Mouse (Mus musculus) cerebellum, adult 9-10 months (tissue): ENCODE results near the gene Arl3.
A peak's percentile ranks its signal among the peaks of the same experiment; 100 is the strongest.

Experiments used
- DNase-seq: peaks from one replicate; pipeline ENCODE4 v3.0.0; 2022

Gene Arl3

DNA sequence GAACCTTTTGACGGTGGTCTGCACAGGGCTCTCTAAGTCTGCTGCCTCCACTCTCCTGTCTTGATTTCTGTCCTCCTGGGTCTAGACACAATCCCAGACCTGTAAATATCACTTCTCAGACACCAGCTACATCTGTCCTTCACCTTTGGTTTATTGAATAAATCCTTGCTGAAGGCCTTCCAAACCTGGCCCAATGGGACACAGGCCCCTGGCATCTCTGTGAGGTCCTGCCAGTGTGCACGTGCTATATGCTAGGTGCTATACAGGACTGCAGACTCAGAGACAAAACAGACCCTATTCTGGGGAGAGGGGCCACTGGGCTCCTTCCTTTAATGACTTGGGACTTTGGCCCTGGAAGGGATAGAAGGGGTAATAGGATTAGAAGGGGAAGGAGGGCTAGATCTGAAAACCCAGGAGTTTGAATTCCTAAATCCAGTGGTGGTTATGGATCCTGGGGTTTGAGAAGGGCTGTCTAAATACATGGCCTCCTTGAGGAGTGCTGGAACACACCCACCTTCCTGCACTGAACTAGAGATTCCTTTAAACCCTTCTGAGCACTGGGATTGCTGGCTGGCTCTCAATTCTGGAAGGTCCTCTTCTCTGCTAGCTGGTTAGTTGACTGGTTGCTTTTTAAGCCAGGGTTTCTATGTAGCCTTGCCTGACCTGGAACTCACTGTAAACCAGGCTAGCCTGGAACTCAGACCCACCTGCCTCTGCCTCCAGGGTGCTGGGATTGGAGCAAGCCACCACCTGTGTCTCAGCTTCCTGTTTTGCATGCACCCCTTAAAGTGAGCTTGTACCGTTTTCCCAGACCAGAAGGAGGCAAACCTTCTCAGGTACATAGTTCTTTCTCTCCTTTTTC is 56.1 kb downstream of the Arl3 start:
- no peak for DNase-seq

GRCm38 (mm10) chr19:46515287-46515821 is 57.6 kb downstream of the Arl3 start:
- DNase-seq, result no peak

- DNase-seq, result no peak
Measured at GRCm38 (mm10) chr19:46514387-46514786, 58.6 kb downstream of the Arl3 start.

GRCm38 (mm10) chr19:46511263-46511662 is 61.7 kb downstream of the Arl3 start:
- DNase-seq, result no peak

- DNase-seq, result no peak
Measured at GRCm38 (mm10) chr19:46510824-46511223, 62.2 kb downstream of the Arl3 start.

DNA sequence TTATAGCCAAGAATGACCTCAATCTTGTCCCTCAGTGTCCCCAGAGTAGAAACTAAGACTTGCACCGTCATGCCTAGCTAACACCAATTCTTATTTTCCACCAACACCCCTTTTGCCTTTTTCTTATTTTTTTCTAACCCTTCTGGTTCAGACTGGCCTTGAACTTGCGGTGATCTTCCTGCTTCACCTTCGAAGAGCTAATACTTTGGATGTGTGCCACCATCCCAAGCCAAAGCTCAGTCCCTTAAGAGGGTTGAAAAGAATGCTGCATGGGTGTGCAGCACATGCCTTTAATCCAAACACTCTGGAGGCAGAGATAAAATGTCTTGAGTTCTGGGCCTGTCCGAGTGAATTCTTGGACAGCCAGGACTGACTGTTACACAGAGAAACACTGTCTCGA is 62.6 kb downstream of the Arl3 start:
- no peak for DNase-seq

DNA sequence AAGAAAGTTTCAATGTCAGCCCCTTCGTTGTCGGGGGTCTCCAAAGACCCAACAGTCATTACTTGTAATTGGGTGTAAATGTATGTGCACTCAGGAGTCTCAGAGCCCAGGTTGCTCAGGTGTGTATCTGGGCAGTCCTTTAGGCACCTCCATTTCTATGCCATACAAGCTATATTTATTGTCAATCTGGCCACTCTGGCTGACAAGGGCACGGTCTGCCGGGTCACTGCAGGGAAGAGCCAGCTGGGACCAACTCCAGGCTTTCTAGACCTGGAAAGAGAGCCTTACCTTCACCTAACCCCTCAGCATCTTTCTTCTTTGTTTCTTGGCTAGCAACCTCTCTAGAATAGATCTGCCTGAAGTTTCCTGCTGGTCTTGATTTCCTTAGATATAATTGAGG is 63.3 kb downstream of the Arl3 start:
- peak; percentile 72 for DNase-seq

DNA sequence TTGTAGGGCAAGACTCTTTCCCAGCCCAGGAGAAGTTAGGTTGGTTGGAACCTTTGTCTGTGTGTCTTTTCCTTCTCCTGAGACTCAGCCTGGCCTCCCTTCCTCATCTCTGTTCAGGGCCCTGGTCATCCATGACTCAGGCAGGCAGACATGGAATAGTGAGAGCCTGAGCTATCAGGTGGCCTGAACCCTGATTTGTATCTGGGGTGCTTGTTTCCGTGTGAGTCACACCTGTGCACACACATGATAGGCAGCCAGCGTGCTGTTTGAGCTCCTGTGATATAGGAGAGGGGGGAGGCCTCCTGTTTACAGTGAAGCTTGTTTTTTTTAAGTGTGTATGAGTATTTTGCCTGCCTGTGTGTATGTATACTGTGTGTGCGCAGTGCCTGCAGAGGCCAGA is 63.8 kb downstream of the Arl3 start:
- DNase-seq, result no peak

DNA sequence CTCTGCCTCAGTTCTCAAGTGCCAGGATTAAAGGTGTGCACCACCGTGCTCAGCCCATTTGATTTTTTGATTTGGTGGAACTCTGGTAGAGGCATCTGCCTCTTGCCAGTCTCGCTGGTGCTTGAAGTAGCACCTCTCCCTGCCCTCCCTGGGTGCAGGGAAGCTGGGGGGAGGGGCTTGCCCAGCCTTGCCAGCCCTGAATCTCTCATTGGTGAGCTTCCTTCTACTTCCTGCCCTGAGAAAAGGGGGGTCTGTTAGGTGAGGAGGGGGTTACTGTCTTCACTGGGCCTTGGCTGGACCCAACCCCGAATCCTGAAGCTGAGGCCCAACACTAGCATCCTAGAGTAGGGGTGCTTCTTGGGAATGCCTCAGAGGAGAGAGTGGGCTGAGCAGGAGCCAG is 64.3 kb downstream of the Arl3 start:
- DNase-seq, result no peak

DNA sequence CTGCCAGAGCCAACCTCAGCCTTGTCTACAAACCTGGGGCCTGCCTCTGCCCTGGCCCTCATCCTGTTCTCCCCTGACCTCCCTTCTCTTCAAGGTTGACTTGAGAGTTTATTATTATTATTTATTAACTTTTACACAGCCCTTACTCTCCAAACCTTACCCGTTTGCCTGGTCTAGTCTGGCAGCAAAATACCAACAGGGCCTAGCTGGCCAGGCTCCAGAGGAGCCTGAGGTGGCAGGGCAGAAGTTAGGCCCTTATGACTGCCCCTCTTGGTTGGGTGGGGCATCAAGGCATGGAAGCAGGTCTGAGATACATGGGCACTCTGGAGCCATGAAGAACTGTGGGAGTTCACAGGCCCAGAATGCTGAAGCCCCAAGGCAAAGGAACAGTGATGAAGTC is 65.2 kb downstream of the Arl3 start:
- DNase-seq, result no peak

DNA sequence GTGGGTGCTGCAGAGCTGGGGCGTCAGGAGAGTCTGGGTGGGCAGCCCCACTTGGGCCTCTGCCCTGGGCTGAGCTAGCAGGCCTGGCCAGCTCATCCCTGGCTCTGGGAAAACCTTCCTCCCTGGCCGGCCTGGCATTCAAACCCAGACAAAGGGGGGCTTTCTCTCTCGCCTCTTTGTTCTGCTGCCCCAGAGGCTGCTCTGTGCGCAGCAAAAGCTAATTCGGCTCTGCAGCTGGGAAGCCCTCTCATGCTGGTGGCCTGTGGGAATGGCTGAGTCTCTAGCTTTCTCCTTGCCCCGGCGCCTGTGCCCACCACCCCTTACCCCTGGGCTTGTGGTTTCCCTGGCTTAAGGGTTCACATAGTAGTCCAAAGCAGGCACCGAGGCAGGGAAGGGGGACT is 65.8 kb downstream of the Arl3 start:
- no peak for DNase-seq

DNA sequence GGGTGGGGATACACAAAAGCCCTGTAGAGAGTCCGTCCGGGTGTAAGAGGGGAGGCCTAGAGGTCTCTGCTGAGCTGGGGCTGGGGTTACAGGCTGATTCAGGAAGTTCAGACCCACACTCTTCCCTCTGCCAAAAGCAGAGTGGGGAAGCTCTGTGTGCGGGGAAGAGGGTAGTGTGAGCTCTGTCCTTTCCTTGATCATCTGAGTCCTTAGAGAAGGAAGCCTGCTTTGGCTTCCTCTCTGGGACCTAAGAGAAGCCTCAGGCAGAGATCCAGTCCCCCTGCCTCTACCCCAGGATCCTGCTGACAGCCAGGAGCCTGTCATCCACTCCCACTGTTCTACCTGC is 66.7 kb downstream of the Arl3 start:
- DNase-seq, result no peak

GRCm38 (mm10) chr19:46505646-46506371 is 67.2 kb downstream of the Arl3 start:
- DNase-seq, result no peak

- no peak for DNase-seq
Measured at GRCm38 (mm10) chr19:46504822-46505417, 68.1 kb downstream of the Arl3 start.

- DNase-seq, result no peak
Measured at GRCm38 (mm10) chr19:46504085-46504552, 68.9 kb downstream of the Arl3 start.

DNA sequence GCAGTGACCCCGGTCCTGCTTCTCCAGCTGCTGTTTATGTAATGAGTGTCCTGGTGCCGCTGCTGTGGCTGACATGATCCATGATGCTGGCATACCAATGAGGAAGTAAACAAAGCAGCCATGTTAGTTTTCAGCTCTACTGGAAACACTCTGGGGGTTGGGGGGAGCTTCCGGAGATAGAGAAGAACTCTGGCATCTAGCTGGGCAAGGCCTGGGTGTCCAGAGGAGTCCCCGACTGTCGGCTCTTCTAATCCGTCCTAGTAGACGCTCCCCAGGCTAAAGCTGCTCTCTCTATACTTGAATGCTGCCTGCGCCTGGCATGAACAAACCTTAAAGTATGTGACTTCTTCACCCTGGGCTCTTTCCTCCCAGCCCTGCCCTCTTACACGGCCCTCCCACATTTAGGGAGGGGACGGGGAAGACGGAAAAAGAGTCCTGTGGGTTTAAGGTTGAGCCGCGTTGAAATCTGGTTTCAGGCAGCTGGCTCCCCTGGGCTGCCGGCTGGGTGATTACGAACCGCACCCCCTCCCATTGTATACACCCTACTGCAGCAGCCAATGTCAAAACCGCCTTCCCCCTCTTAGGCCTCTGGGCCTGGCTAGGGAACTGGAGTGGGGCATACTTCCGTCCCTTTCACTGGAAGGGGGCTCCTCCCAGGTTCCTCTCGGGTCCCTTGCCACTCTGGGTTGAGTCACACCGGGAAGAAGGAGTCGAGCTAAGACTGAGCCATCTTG is 69.5 kb downstream of the Arl3 start:
- peak; percentile 68 for DNase-seq

DNA sequence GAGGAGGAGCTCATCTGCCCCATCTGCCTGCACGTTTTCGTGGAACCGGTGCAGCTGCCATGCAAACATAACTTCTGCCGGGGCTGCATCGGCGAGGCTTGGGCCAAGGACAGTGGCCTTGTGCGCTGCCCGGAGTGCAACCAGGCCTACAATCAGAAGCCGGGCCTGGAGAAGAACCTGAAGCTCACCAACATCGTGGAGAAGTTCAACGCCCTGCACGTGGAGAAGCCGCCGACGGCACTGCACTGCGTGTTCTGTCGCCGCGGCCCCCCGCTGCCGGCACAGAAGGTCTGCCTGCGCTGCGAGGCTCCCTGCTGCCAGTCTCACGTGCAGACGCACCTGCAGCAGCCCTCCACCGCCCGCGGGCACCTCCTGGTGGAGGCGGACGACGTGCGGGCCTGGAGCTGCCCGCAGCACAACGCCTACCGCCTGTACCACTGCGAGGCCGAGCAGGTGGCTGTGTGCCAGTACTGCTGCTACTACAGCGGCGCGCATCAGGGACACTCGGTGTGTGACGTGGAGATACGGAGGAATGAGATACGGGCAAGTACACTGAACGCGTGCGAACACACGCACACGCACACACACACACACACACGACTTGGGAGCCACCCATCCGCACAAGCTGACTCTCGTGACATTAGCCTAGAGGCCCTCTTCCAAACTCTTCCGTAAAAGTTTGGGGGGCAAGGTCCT is 70.4 kb downstream of the Arl3 start:
- peak; percentile 87 for DNase-seq

DNA sequence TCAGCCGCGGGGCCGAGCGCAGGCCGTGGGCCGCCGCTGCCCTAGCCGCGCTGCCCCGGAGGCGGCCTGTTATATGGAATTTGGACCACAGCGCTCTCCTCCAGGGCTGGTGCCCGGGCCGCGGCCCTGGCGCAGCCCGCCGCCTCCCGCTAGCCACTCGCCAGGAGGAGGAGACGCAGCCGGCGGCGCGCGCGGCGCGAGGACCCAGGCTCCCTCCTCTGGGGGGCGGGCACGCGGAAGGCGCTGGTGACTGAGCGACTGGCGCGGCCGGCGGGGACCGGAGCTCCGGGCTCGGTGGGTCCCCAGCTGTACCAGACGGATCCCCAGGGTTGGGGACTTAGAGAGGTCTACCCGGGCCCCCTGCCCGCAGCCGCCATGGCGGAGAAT is 70.9 kb downstream of the Arl3 start:
- peak; percentile 77 for DNase-seq

DNA sequence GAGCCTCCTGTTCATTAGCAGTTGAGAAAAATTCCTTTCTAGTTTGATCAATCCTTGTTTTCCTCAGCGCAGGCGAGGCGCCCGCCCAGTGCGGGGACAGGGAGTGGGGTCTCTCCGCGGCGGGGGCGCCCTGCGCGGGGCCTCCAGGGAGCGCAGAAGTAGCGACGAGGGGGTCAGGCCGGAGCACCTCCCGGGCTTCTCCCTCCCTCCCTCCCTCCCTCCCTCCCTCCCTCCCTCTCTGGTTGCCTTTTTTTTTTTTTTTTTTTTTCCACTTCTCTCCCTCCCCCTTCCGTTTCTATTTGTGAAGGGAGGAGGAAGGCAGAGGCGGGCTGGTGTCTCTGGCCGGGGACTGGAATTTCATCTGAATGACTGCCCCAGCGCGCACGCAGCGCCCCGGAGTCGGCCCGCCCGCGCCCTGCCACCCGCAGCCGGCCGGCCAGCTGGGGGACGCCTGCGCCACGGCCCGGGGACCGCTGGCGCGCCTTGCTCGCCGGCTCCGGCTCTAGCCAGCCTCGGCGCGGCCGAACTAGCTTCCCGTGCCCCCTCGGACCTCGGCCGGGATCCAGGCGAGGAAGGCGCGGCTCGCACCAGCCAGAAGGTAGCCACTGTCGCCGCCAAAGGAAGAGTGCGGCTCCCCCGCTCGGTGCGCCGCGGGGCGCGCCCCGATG is 71.5 kb downstream of the Arl3 start, which contains the start of gene Trim8:
Gene Trim8, plus strand, starts transcription at position 302 of the 668 bp plus-strand sequence.
- peak; percentile 84 for DNase-seq

GRCm38 (mm10) chr19:46500581-46501341 is 72.2 kb downstream of the Arl3 start:
- DNase-seq, result peak; percentile 77
